Mouse (Mus musculus) E14TG2a.4 (cell line): ENCODE measurements around the gene B4gat1.

Experiments
- CTCF ChIP-seq: conservative IDR thresholded peaks from 2 replicates; pipeline ENCODE4 v1.5.1; 2014; ENCODE audit warnings: low read length
- POU5F1 ChIP-seq: IDR thresholded peaks from 2 replicates; pipeline ENCODE4 v1.6.1; 2014; ENCODE audit warnings: low read length, borderline replicate concordance

- TF ChIP-seq CTCF (no peak), POU5F1 (no peak)
Measured at GRCm38 (mm10) chr19:5082596-5082995, 44.0 kb downstream of the B4gat1 start.
